Mouse (Mus musculus): ENCODE results near the gene Ackr1. TPM values are rescaled to one million over a fixed set of nuclear protein-coding genes. Genes with fewer than 3 reads are reported as not detected.
"Not testable (repeated sequence)": the region's sequence is repeated elsewhere in the genome, so short reads cannot be mapped to it uniquely, and the experiment has no call there.

The Ackr1 gene
- polyA plus RNA-seq, 1 experiment from 2014 or later = 1.3 TPM

- no peak for ATAC-seq (ENCODE audit: insufficient number of reproducible peaks, insufficient read depth, low FRiP score, low TSS enrichment, low read depth)
- H3K4me3 ChIP-seq (replicated peaks) = no peak overlapping the region
- WGBS = 82% methylated on average over 1 of the region's 1 CpGs
- no peaks in the 10 kb centered on the region for H3K4me1 ChIP-seq (replicated peaks)
- no peak overlapping the region for H3K4me2 ChIP-seq
- no peaks in the 10 kb centered on the region for H3K36me3 ChIP-seq
- H3K27me3 ChIP-seq = no peaks in the 10 kb centered on the region
- H3K9ac ChIP-seq (replicated peaks) = no peak overlapping the region
- H3K9me3 ChIP-seq = no peaks in the 10 kb centered on the region
- no peak overlapping the region for H3K27ac ChIP-seq
Measured at GRCm38 (mm10) chr1:173325395-173325794, 8.2 kb downstream of the Ackr1 start.

- no peaks in the 10 kb centered on the region for H3K4me1 ChIP-seq (replicated peaks)
- H3K4me3 ChIP-seq (replicated peaks) = no peak overlapping the region
- H3K4me2 ChIP-seq = no peak overlapping the region
- no peak overlapping the region for H3K27ac ChIP-seq
- no peaks in the 10 kb centered on the region for H3K36me3 ChIP-seq
- no peaks in the 10 kb centered on the region for H3K27me3 ChIP-seq
- no peak overlapping the region for H3K9ac ChIP-seq (replicated peaks)
- no peaks in the 10 kb centered on the region for H3K9me3 ChIP-seq
- no peak for ATAC-seq (ENCODE audit: insufficient number of reproducible peaks, insufficient read depth, low FRiP score, low TSS enrichment, low read depth)
- WGBS = 58% methylated on average over 4 of the region's 4 CpGs
Measured at GRCm38 (mm10) chr1:173324961-173325360, 8.6 kb downstream of the Ackr1 start.

- Histone ChIP-seq H3K27me3 (no peaks in the 10 kb centered on the region), H3K4me2 (no peak overlapping the region), H3K36me3 (no peaks in the 10 kb centered on the region), H3K9ac (replicated peaks) (no peak overlapping the region), H3K4me3 (replicated peaks) (no peak overlapping the region), H3K27ac (no peak overlapping the region), H3K4me1 (replicated peaks) (no peaks in the 10 kb centered on the region), H3K9me3 (no peaks in the 10 kb centered on the region)
- WGBS = 36% methylated on average over 5 of the region's 5 CpGs
- ATAC-seq (ENCODE audit: insufficient number of reproducible peaks, insufficient read depth, low FRiP score, low TSS enrichment, low read depth) = no peak
Measured at GRCm38 (mm10) chr1:173323839-173324585, 9.5 kb downstream of the Ackr1 start.

GRCm38 (mm10) chr1:173322249-173322627, 11.3 kb downstream of the Ackr1 start:
- H3K27me3 ChIP-seq = no peaks in the 10 kb centered on the region
- no peak for ATAC-seq (ENCODE audit: insufficient number of reproducible peaks, insufficient read depth, low FRiP score, low TSS enrichment, low read depth)
- WGBS = 63% methylated on average over 6 of the region's 6 CpGs
- no peak overlapping the region for H3K27ac ChIP-seq
- no peaks in the 10 kb centered on the region for H3K9me3 ChIP-seq
- H3K4me3 ChIP-seq (replicated peaks) = no peak overlapping the region
- no peak overlapping the region for H3K9ac ChIP-seq (replicated peaks)
- H3K36me3 ChIP-seq = no peaks in the 10 kb centered on the region
- H3K4me2 ChIP-seq = no peak overlapping the region
- H3K4me1 ChIP-seq (replicated peaks) = no peaks in the 10 kb centered on the region

- no peak overlapping the region for H3K4me2 ChIP-seq
- 79% methylated on average over 8 of the region's 8 CpGs for WGBS
- no peaks in the 10 kb centered on the region for H3K4me1 ChIP-seq (replicated peaks)
- H3K9me3 ChIP-seq = no peaks in the 10 kb centered on the region
- no peak for ATAC-seq (ENCODE audit: insufficient number of reproducible peaks, insufficient read depth, low FRiP score, low TSS enrichment, low read depth)
- H3K27ac ChIP-seq = no peak overlapping the region
- no peaks in the 10 kb centered on the region for H3K27me3 ChIP-seq
- H3K9ac ChIP-seq (replicated peaks) = no peak overlapping the region
- H3K4me3 ChIP-seq (replicated peaks) = no peak overlapping the region
- no peaks in the 10 kb centered on the region for H3K36me3 ChIP-seq
Measured at GRCm38 (mm10) chr1:173321593-173322248, 11.8 kb downstream of the Ackr1 start.

- Histone ChIP-seq H3K4me2 (no peak overlapping the region), H3K9me3 (no peaks in the 10 kb centered on the region), H3K4me3 (replicated peaks) (no peak overlapping the region), H3K9ac (replicated peaks) (no peak overlapping the region), H3K36me3 (no peaks in the 10 kb centered on the region), H3K27ac (no peak overlapping the region), H3K4me1 (replicated peaks) (no peaks in the 10 kb centered on the region), H3K27me3 (no peaks in the 10 kb centered on the region)
- no peak for ATAC-seq (ENCODE audit: insufficient number of reproducible peaks, insufficient read depth, low FRiP score, low TSS enrichment, low read depth)
- 86% methylated on average over 2 of the region's 2 CpGs for WGBS
Measured at GRCm38 (mm10) chr1:173317925-173318477, 15.5 kb downstream of the Ackr1 start.

GRCm38 (mm10) chr1:173315725-173316124, 17.8 kb downstream of the Ackr1 start:
- no peaks in the 10 kb centered on the region for H3K36me3 ChIP-seq
- no peaks in the 10 kb centered on the region for H3K9me3 ChIP-seq
- no peaks in the 10 kb centered on the region for H3K27me3 ChIP-seq
- H3K4me3 ChIP-seq (replicated peaks) = no peak overlapping the region
- H3K4me1 ChIP-seq (replicated peaks) = no peaks in the 10 kb centered on the region
- no peak for ATAC-seq (ENCODE audit: insufficient number of reproducible peaks, insufficient read depth, low FRiP score, low TSS enrichment, low read depth)
- no peak overlapping the region for H3K4me2 ChIP-seq
- H3K9ac ChIP-seq (replicated peaks) = no peak overlapping the region
- no peak overlapping the region for H3K27ac ChIP-seq
- 85% methylated on average over 3 of the region's 3 CpGs for WGBS

GRCm38 (mm10) chr1:173313535-173314050, 20.0 kb downstream of the Ackr1 start:
- H3K9me3 ChIP-seq = not testable (repeated sequence)

GRCm38 (mm10) chr1:173302795-173303194, 30.8 kb downstream of the Ackr1 start:
- H3K27ac ChIP-seq; H3K9ac ChIP-seq (replicated peaks); H3K27me3 ChIP-seq; ATAC-seq (ENCODE audit: insufficient number of reproducible peaks, insufficient read depth, low FRiP score, low TSS enrichment, low read depth); H3K4me1 ChIP-seq (replicated peaks); H3K36me3 ChIP-seq; H3K9me3 ChIP-seq; H3K4me3 ChIP-seq (replicated peaks); H3K4me2 ChIP-seq: not testable (repeated sequence)
- WGBS = 54% methylated on average over 3 of the region's 3 CpGs

More at GRCm38 (mm10) chr1:173313535-173314050, 20.0 kb downstream of the Ackr1 start:
- ATAC-seq (ENCODE audit: insufficient number of reproducible peaks, insufficient read depth, low FRiP score, low TSS enrichment, low read depth); H3K36me3 ChIP-seq; H3K4me3 ChIP-seq (replicated peaks); H3K4me1 ChIP-seq (replicated peaks); H3K9ac ChIP-seq (replicated peaks); H3K27ac ChIP-seq; H3K27me3 ChIP-seq; H3K4me2 ChIP-seq: not testable (repeated sequence)
- 83% methylated on average over 7 of the region's 7 CpGs for WGBS

Data from limb, embryonic 12.5 days (tissue).